Mouse (Mus musculus): ENCODE measurements around the gene Gm20708.
"Not testable (repeated sequence)": the region's sequence is repeated elsewhere in the genome, so short reads cannot be mapped to it uniquely, and the experiment has no call there.

Gene Gm20708

GRCm38 (mm10) chr11:117833509-117833908 lies 24.0 kb downstream of the Gm20708 start:
- DNase-seq (ENCODE audit: low read depth), result not testable (repeated sequence)

- DNase-seq (ENCODE audit: low read depth), result no peak
Observed at GRCm38 (mm10) chr11:117834086-117834485, 24.6 kb downstream of the Gm20708 start.

- DNase-seq (ENCODE audit: low read depth), result peak; percentile 76
Observed at GRCm38 (mm10) chr11:117836306-117836705, 26.8 kb downstream of the Gm20708 start.

- peak; percentile 76 for DNase-seq (ENCODE audit: low read depth)
Observed at GRCm38 (mm10) chr11:117838572-117838971, 29.1 kb downstream of the Gm20708 start.

GRCm38 (mm10) chr11:117839021-117839420 lies 29.6 kb downstream of the Gm20708 start:
- no peak for DNase-seq (ENCODE audit: low read depth)

GRCm38 (mm10) chr11:117840910-117841309 lies 31.4 kb downstream of the Gm20708 start:
- no peak for DNase-seq (ENCODE audit: low read depth)

- DNase-seq (ENCODE audit: low read depth), result no peak
Observed at GRCm38 (mm10) chr11:117843434-117843833, 34.0 kb downstream of the Gm20708 start.

GRCm38 (mm10) chr11:117844997-117845396 lies 35.5 kb downstream of the Gm20708 start:
- no peak for DNase-seq (ENCODE audit: low read depth)

- no peak for DNase-seq (ENCODE audit: low read depth)
Observed at GRCm38 (mm10) chr11:117845651-117846050, 36.2 kb downstream of the Gm20708 start.

- no peak for DNase-seq (ENCODE audit: low read depth)
Observed at GRCm38 (mm10) chr11:117846640-117847039, 37.2 kb downstream of the Gm20708 start.

GRCm38 (mm10) chr11:117847593-117848215 lies 38.2 kb downstream of the Gm20708 start:
- DNase-seq (ENCODE audit: low read depth), result no peak

GRCm38 (mm10) chr11:117848271-117848984 lies 39.0 kb downstream of the Gm20708 start:
- DNase-seq (ENCODE audit: low read depth), result no peak

GRCm38 (mm10) chr11:117848985-117849671 lies 39.7 kb downstream of the Gm20708 start, which contains the start of gene Birc5:
Birc5 (plus strand) TSS chr11:117849251.
- peak; percentile 93 for DNase-seq (ENCODE audit: low read depth)

GRCm38 (mm10) chr11:117852875-117853274 lies 43.4 kb downstream of the Gm20708 start:
- DNase-seq (ENCODE audit: low read depth), result no peak

GRCm38 (mm10) chr11:117854241-117854640 lies 44.8 kb downstream of the Gm20708 start:
- no peak for DNase-seq (ENCODE audit: low read depth)

- no peak for DNase-seq (ENCODE audit: low read depth)
Observed at GRCm38 (mm10) chr11:117855360-117855759, 45.9 kb downstream of the Gm20708 start.

- no peak for DNase-seq (ENCODE audit: low read depth)
Observed at GRCm38 (mm10) chr11:117855975-117856374, 46.5 kb downstream of the Gm20708 start.

GRCm38 (mm10) chr11:117857462-117857861 lies 48.0 kb downstream of the Gm20708 start:
- DNase-seq (ENCODE audit: low read depth), result no peak

- no peak for DNase-seq (ENCODE audit: low read depth)
Observed at GRCm38 (mm10) chr11:117858392-117858791, 48.9 kb downstream of the Gm20708 start.

- DNase-seq (ENCODE audit: low read depth), result no peak
Observed at GRCm38 (mm10) chr11:117860601-117861000, 51.1 kb downstream of the Gm20708 start, which contains the start of gene Tmem235. Tmem235 (plus strand) TSS chr11:117860752.

- DNase-seq (ENCODE audit: low read depth), result no peak
Observed at GRCm38 (mm10) chr11:117863174-117863856, 53.8 kb downstream of the Gm20708 start.

GRCm38 (mm10) chr11:117864805-117865204 lies 55.3 kb downstream of the Gm20708 start:
- DNase-seq (ENCODE audit: low read depth), result no peak

Measured in c-Kit-positive CD71-positive TER-119-negative erythroid progenitor cells, embryonic 14.5 days (primary cell).